Comparison of ENCODE assay signal across 22 mouse cellular contexts in the genomic region with DNA sequence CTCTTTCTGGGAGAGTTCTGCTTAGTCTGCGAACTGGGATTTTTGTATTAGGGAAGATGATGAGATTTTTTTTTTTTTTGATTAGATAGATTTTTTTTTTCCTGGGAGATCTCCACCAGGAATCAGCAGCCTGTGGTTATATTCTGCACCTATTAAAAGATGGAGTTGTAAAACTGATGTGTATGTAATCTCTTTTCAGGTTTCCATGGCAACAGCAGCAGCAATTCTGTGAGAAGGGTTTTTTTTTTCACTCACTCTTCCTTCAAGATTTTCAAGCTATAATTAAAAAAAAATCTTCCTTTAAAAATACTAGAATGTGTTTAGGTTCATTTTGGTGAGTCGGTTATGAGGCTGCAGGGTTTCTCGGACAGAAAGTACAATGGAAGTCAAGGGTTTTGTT.
DNase-seq lines count a peak whose midpoint lies in the region; ATAC-seq lines count a peak whose summit lies in the region.
"Had no signal": no experiment of that assay in that cellular context is flagged by ENCODE, and none has a peak within 500 bp of the region (broad histone marks: within the 10 kb centered on the region; RNA-seq: fewer than 3 reads in every experiment).

No protein-coding gene starts in this region.

- H3K4me3 ChIP-seq in forebrain, embryonic 12.5 days (replicated peaks) = no peak overlapping the region
- no peak overlapping the region for H3K4me3 ChIP-seq in forebrain, embryonic 10.5 days
- no peak overlapping the region for H3K4me3 ChIP-seq in hindbrain, embryonic 14.5 days (replicated peaks; ENCODE audit: low read length)
- H3K4me3 ChIP-seq in midbrain, embryonic 15.5 days = no peak overlapping the region
- H3K4me3 ChIP-seq: heart, embryonic 13.5 days; intestine, embryonic 15.5 days; limb, embryonic 13.5 days; liver, embryonic 13.5 days had no signal

- H3K4me2 ChIP-seq in forebrain, embryonic 12.5 days = no peak overlapping the region
- no peak overlapping the region for H3K4me2 ChIP-seq in hindbrain, embryonic 14.5 days (replicated peaks)
- H3K4me2 ChIP-seq in midbrain, embryonic 15.5 days = no peak overlapping the region
- H3K4me2 ChIP-seq: heart, embryonic 13.5 days; intestine, embryonic 15.5 days; limb, embryonic 13.5 days; liver, embryonic 13.5 days; lung, embryonic 14.5 days had no signal

- H3K4me1 ChIP-seq in forebrain, embryonic 12.5 days = peaks cover 7% of the 10 kb centered on the region
- H3K4me1 ChIP-seq in forebrain, embryonic 10.5 days = peaks cover 15% of the 10 kb centered on the region
- H3K4me1 ChIP-seq in hindbrain, embryonic 14.5 days (replicated peaks; ENCODE audit: control insufficient read depth, insufficient read depth, low read length) = peaks cover 13% of the 10 kb centered on the region
- peaks cover 21% of the 10 kb centered on the region for H3K4me1 ChIP-seq in midbrain, embryonic 15.5 days
- H3K4me1 ChIP-seq: heart, embryonic 13.5 days; intestine, embryonic 15.5 days; limb, embryonic 13.5 days; liver, embryonic 13.5 days had no signal

- DNase-seq in forebrain, embryonic 10.5 days (ENCODE audit: extremely low spot score, low spot score) = no peak
- peak; percentile 64 for DNase-seq in brain, adult 2 months (ENCODE audit: low read depth, low spot score)
- DNase-seq in hindbrain, embryonic 14.5 days (ENCODE audit: low spot score) = peak; percentile 37
- DNase-seq in cerebellum, postnatal 14 days = no peak
- no peak for DNase-seq in adrenal gland, adult 18-20 months (ENCODE audit: low spot score in 2 of 2)
- DNase-seq in heart, postnatal 36 days = no peak
- DNase-seq: adrenal gland, postnatal 10 days; cerebellum, adult 2 months; gastrocnemius, postnatal 14 days; heart, adult 18-20 months; kidney, postnatal 36 days; liver, embryonic 13.5 days; lung, embryonic 14.5 days; lung, postnatal 36 days; right cerebral cortex, adult 18-20 months; thymus, postnatal 4 days had no signal

- H3K9ac ChIP-seq in forebrain, embryonic 12.5 days = no peak overlapping the region
- no peak overlapping the region for H3K9ac ChIP-seq in hindbrain, embryonic 14.5 days
- H3K9ac ChIP-seq in midbrain, embryonic 15.5 days = no peak overlapping the region
- H3K9ac ChIP-seq: heart, embryonic 13.5 days; intestine, embryonic 15.5 days; limb, embryonic 13.5 days; liver, embryonic 13.5 days; lung, embryonic 14.5 days had no signal

- no peak for ATAC-seq in forebrain, embryonic 12.5 days (ENCODE audit: low FRiP score)
- no peak for ATAC-seq in hindbrain, embryonic 14.5 days (ENCODE audit: low FRiP score)
- ATAC-seq in midbrain, embryonic 15.5 days (replicated peaks) = 0 out of 2 replicates have a peak, but pooled peaks have one; percentile 42
- ATAC-seq: intestine, embryonic 15.5 days; Patski had no signal

- 53% methylated on average over 3 of the region's 3 CpGs for WGBS in forebrain, embryonic 12.5 days
- 77% methylated on average over 3 of the region's 3 CpGs for WGBS in forebrain, embryonic 10.5 days
- WGBS in hindbrain, embryonic 14.5 days = 65% methylated on average over 3 of the region's 3 CpGs
- WGBS in midbrain, embryonic 15.5 days = 30% methylated on average over 3 of the region's 3 CpGs

- H3K27me3 ChIP-seq in forebrain, embryonic 12.5 days = no peaks in the 10 kb centered on the region
- H3K27me3 ChIP-seq in forebrain, embryonic 10.5 days (ENCODE audit: poor library complexity, severe bottlenecking) = no peaks in the 10 kb centered on the region
- no peaks in the 10 kb centered on the region for H3K27me3 ChIP-seq in hindbrain, embryonic 14.5 days (ENCODE audit: control insufficient read depth, insufficient read depth, low read length)
- no peaks in the 10 kb centered on the region for H3K27me3 ChIP-seq in midbrain, embryonic 15.5 days (replicated peaks)
- H3K27me3 ChIP-seq: heart, embryonic 13.5 days; intestine, embryonic 15.5 days; limb, embryonic 13.5 days; liver, embryonic 13.5 days; Patski had no signal

- intact Hi-C loops in heart, postnatal 36 days (cut with DNase I) = no loop called here

- no peaks in the 10 kb centered on the region for H3K9me3 ChIP-seq in forebrain, embryonic 12.5 days
- H3K9me3 ChIP-seq in forebrain, embryonic 10.5 days = no peaks in the 10 kb centered on the region; the same call in 1 of the 2 replicates
- H3K9me3 ChIP-seq in hindbrain, embryonic 14.5 days (ENCODE audit: control insufficient read depth, low read length) = no peaks in the 10 kb centered on the region
- no peaks in the 10 kb centered on the region for H3K9me3 ChIP-seq in midbrain, embryonic 15.5 days
- H3K9me3 ChIP-seq: intestine, embryonic 15.5 days; liver, embryonic 13.5 days had no signal

- no peaks in the 10 kb centered on the region for H3K36me3 ChIP-seq in forebrain, embryonic 12.5 days (replicated peaks)
- no peaks in the 10 kb centered on the region for H3K36me3 ChIP-seq in forebrain, embryonic 10.5 days (replicated peaks)
- no peaks in the 10 kb centered on the region for H3K36me3 ChIP-seq in hindbrain, embryonic 14.5 days (replicated peaks; ENCODE audit: control insufficient read depth, insufficient read depth)
- H3K36me3 ChIP-seq in midbrain, embryonic 15.5 days (replicated peaks) = no peaks in the 10 kb centered on the region
- H3K36me3 ChIP-seq: heart, embryonic 13.5 days; intestine, embryonic 15.5 days; limb, embryonic 13.5 days; liver, embryonic 13.5 days had no signal

- peak overlapping the region; percentile 66; the same call in 1 of the 2 replicates for H3K27ac ChIP-seq in forebrain, embryonic 12.5 days
- H3K27ac ChIP-seq in forebrain, embryonic 10.5 days = no peak overlapping the region
- H3K27ac ChIP-seq in hindbrain, embryonic 14.5 days = peak overlapping the region; percentile 73
- H3K27ac ChIP-seq in midbrain, embryonic 15.5 days = peak overlapping the region; percentile 77
- H3K27ac ChIP-seq: heart, embryonic 13.5 days; intestine, embryonic 15.5 days; limb, embryonic 13.5 days; liver, embryonic 13.5 days had no signal

Comparison
In these comparisons a context has a peak if more than half of its experiments do, and no peak if none do; other contexts are left out.
1. DNase-seq: peak in brain, adult 2 months (single experiment) and hindbrain, embryonic 14.5 days (single experiment); none in forebrain, embryonic 10.5 days (single experiment), cerebellum, postnatal 14 days (0 of 2), adrenal gland, adult 18-20 months (0 of 2) and heart, postnatal 36 days (0 of 2).